Mouse (Mus musculus) kidney, adult 11 months (tissue): Measurements from ENCODE around the gene Chek1.

ENCODE experiments used
- DNase-seq: peaks from one replicate; pipeline ENCODE4 v3.0.0; 2022

The Chek1 gene

DNA sequence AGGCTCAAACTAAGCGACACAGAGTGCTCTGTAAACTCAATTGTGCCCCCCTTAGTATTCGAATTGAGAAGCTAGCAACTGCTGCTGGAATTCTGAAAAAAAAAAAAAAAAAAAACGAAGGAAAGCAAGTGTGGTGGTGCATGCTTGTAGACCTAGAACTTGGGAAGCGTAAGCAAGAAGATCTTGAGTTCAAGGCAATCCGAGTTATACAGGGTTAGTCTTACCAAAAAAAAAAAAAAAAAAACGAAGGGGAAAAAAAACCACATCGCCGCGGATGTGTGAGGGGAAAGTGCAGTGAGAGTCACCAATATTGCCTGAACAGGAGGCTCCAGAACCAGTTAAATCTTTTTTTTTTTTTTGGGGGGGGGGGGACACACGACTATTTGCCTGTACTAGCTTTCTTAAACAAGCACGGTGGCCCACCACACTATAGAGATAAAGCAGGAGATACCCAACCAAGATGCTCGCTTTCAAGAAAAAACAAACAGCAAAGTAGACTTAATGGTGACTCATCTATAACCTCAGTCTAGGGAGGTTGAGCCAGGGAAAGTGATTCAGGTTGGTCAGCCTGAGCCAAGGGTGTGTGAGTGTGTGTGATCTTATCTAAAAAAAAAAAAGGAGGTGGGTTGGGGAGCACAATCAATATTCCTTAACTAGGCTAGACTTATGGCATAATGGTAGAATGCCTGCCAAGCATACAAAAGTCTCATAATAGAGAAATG, at the start of gene Chek1:
Gene Chek1 (minus strand): TSS at position 32 of the 722 bp plus-strand sequence.
- DNase-seq, result no peak

DNA sequence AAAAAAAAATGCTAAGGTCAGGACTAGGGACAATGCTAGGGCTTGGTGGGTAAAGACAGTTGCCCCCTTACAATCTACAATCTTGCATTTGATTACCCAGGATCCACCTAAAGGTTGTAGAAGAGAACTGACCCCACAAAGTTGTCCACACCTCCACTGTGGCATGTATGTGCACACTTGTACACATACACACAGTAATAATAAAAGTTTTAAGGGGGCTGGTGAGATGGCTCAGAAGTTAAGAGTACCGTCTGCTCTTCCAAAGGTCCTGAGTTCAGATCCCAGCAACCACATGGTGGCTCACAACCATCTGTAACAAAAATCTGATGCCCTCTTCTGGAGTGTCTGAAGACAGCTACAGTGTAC, 42.2 kb upstream of the Chek1 start:
- peak; percentile 3 for DNase-seq

DNA sequence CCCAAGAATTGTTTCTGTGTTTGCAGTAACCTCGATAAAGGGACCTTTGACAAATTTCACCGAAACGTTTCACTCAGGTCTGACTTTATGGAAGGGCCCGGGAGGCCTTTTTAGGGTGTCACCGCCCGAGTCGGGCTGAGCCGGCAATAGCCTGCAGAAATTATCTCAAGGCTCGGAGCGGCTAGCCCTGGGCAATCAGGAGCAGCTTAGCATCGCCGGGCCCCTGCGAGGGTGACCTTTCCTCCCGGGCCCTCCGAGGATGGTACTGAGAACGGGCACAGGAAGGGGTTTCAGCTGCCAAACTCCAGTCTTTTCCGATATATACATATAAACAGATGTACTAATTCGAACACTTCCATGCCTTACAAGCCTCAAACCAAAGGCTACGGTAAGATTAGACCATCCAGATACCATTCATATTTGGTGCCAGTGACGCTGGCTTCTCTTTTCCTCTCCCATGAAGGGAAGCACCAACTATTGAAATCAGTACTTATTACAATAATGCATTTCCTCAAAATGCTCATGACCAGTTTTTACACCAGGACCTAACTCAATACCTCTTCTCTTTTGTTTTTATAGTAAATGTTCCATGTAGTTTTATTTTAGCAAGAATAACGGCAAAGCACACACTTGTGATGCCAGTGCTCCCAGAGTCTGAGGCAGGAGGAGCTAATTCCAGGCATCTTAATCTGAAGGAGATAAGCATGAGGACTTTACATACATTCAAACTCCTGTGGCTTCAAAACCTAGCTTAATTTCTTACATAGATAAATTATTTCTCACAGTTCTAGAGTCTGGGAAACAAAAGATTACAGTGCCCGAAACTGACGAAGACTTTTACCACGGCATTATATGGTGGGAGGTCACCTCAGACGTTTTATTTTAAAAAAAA, 41.5 kb upstream of the Chek1 start:
- DNase-seq, result no peak

DNA sequence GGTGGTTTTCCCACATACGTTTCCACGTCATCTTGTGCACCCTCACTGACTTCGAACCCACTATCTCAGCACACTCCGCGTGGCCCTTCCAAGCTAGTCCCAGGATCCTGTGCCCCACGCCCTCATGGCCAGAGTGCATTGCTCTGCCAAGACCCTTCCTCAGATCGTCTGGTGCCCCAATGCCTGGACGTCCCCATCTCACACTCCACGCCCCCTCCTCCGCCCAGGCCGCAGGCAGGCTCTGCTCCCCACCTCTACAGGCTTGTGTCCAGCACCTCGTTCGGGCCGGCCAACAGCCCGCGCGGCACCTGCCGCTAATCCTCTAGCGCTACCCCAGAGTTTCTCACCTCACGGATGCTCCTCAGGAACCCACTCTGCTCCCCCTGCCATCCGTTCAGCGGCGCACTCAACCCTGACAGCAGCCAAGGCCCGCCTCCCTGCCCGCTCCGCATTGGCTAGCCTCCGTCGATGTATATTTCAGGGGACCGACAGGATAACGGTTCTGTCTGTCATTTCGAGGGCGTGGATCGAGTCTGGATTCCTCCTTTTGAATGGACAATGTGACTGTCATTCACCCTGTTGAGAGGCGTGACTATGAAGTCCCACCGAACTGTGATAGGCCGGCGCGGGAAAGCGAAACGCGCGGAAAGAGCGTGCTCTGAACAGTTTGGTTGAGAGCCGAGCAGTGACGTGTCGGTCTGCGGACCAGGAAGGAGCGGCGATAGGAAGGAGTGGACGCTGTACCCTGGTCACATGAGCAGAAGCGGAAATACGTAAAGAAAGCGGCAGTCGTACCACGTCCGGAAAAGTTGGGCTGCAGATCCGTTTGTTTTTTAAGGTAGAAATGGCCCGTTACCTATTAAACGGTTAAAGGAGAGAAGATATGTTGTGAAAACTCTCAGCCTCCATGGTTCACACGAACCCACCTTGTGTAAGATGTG, 40.6 kb upstream of the Chek1 start, which contains the start of gene Stt3a:
Gene Stt3a (minus strand): TSS at position 477 of the 941 bp plus-strand sequence.
- peak; percentile 100 for DNase-seq

DNA sequence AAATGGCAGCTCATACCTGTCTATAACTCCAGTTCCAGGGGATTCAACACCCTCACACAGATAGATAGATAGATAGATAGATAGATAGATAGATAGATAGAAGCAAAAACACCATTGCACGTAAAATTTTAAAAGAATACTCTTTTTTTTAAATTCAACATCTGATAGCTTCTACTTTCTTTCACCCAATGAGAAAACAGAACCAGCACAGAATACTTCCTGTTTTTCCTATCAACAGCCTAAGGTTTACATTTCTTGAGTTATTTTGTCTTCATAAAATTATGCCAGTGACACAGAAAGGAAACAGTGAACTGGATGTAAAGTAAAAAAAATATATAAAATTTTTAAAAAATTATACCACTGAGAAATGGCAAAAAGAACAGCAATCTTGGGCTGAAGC, 37.5 kb upstream of the Chek1 start:
- no peak for DNase-seq

DNA sequence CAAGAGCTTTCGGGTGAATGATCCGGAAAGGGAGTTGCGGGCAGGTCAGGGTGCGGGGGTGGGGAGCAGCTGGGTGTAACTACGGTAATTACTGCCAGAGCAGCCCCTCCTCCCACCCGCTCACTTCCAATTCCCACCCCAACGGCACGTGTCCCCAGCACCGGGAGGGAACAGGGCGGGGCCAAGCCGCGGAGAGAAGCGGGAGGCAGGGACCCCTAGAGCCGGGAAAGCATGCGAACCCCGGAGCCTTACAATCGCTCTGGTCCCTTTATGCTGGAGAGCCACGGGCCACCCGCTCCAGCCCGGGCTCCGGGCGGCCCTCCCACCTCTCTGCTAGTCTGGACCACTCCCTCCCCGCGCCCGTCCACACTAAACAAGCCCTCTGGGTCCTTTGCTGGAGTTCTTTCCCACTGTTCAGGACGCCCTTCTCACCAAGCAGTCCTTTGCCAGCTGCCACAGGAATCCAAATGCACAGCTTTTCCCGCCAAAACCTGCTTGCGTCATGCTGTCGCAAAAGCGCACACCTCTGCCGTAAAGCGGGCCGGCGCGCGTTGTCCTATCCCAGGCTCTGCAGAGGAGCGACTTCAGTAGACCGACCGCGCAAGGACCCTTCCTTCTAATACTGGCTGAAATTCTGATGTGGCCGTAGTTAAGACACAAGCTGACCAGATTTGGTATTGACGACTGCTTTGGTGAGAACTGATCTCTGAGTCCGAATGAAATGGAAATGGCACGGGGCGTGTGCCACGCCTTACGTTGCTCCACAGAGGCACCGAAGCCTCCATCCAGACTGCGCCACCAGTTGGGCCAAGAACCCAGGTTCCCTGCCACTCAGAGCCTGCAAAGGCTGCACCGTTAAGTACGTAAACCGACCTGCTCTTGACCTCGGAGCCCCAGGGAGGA, 483 bp downstream of the Chek1 start:
- DNase-seq, result peak; percentile 88

DNA sequence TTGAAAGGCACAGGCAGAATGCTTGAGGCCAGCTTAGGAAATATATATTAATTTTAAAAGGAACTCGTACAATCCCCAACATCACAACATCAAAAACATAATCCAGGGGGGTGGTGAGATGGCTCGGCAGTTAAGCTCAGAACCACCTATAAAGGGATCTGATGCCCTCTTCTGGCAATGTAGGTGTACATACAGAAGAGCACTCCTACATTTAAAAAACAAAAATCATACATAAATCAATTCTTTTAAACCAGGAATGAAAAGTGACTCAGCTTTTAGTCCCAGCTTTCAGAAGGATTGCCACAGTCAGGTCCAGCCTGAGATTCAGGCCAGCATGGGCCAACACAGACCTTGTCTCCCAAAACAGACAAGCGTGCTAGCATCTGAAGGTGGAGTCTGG, 10.2 kb downstream of the Chek1 start:
- no peak for DNase-seq

DNA sequence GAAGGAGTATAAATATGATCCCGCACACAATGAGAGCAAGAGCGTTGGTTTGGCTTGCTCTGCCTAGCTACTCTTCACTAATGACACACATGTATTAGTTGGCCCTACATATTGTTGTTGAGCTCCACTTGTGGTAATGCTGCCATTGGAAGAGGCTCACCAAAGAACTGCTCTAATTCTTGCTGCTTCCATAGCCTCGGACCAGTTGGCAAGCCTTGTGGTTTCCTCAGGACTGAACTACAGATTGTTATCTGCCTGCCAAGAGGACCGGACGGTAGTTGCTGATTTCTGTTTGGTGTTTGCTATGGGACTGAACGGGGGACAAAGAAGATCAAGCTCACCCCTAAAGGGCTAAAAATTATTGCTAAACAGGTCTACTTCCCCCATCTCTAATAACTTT, 19.6 kb downstream of the Chek1 start:
- no peak for DNase-seq

DNA sequence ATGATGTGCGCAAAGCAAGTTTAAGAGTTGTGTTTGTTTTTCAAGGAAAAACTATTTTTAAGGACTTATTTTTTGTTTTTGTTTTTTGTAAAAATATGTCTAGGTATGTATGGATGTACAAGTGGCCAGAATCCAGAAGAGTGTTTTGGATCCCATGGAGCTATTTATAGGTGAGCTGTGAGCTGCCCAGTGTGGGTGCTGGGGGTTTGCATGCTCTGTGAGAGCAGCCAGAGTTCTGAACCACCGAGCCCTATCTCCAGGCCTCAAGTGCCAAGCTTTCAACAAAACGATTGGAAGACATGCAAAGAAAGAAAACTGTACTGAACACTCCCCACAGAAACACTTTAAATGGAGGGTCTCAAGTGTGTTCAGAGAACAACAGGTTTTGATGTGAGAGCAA, 20.9 kb downstream of the Chek1 start:
- DNase-seq, result no peak

DNA sequence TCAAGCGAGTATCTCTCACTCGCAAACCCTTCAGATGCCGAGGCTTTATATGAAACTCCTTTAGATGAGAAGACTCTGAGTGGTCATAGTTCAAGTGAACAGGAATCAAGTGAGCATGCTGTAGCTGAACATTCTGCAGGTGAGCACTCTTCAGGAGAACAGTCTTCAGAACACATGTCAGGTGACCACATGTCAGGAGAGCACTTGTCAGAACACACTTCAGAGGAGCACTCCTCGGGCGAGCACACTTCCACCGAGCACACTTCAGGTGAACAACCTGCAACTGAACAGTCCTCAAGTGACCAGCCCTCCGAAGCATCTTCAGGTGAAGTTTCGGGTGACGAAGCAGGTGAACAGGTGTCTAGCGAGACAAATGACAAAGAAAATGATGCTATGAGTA, 32.6 kb downstream of the Chek1 start:
- no peak for DNase-seq

DNA sequence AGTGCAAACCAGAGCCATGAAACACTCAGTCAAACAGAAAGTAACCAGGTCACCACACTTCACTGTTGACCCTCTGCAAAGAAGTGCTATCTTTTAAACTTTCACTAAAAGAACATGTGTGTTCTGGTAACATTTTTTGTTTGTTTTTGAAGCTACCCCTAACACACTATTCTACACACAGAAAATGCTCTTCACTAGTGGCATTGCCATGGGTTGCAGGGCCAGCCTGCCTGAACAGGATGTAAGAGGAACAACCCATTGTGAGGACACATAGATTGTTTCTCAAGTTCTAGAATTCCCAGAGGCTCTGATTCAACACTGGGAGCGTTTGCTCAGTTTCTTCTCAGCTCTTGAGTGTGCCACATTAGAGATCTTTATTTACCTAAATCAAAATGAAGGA, 33.9 kb downstream of the Chek1 start, which contains the start of gene Acrv1:
Gene Acrv1 (plus strand): TSS at position 301 of the 400 bp plus-strand sequence.
- DNase-seq, result no peak

DNA sequence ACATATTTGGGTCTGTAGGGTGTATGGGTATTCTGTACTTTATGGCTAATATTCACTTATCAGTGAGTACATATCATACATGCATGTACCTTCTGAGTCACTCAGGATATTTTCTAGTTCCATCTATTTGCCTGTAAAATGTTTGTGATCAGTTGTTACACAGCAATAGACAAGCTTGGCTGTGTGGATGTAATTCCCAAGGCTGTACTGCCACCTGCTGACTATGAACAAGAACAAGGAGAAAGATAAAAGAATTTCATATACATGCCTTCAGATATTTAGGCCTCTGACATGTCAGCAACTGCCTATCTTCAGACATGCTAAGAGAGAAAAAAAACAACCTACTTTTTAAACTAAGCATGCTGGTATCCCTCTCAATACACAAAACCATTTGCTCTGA, 39.5 kb downstream of the Chek1 start:
- DNase-seq, result no peak

DNA sequence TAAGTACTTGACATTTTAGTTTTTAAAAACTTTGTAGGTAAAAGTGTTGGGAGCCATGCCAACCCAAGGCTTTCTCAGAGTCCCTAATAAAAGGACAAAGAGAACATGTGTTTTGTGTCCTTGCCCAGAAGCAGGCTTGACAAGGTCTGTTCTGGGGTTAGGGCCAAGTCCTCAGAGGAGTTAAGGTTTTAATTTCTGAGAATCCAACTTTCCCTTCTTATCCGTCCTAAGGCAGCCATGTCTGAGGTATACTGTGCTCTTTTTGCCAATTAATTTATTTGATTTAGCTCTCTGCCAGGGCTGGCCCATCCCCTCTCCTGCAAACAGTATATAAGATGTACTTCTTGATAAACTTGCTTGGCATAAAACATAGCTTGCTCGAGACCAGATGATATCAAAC, 45.4 kb downstream of the Chek1 start:
- DNase-seq, result no peak
